Mouse (Mus musculus): ENCODE measurements at regions not wholly inside any gene's neighbourhood (a gene's known extent, or its start where the extent isn't known, plus 50 kb on each side); places are given as distances from the start of the nearest gene placed in this dataset.

DNA sequence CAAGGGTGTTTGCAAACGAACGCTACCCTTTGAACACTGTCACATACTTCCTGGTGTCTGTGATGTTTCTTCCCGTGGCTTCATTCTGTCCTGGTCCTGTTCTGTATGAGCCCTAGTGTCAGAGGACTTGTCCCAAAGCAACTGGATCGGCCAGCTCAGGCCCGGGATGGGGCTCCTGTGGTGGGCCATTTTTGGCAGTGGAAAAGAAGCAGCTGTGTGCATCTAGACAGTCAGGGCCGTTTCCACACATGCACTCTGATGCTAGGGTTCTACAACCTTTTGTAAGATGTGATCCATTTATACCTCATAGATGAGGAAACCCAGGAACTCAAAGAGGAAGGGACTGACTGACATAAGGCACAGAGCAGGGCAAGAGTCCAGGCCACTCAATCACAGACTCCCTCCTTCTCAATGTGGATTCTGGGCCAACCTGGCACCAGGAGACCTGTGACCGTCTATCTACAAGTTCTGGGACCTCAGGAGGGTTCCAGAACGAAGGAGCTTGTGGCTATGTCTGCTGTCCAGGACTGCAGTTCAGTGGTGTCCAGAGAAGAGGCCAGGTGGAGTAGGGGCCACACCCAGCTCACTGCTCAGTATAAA, 155.2 kb downstream of the Trim29 start:
- DNase-seq (ENCODE audit: extremely low read depth, low read depth, low spot score), result no peak

GRCm38 (mm10) chr9:43466883-43467282, 156.2 kb downstream of the Trim29 start:
- DNase-seq (ENCODE audit: extremely low read depth, low read depth, low spot score), result no peak

DNA sequence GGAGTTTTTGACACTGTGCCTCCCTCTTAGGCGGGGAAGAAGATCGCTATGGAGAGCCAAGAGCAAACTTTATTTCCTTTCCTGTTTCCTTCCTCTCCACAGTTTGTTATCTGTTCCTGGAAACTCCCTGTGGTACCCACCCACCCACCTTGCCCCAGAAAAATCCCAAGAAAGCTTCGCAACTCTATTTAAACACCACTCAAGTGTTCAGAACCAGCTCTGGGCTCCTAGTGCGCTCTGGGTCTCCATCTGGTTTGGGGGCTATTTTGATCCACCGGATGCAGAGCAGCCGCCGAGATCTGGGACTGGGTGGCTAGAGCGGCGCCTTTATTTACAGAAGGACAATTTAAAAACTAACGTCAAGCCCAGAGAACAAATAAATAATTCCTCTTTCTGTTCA, 158.6 kb downstream of the Trim29 start:
- DNase-seq (ENCODE audit: extremely low read depth, low read depth, low spot score), result no peak

DNA sequence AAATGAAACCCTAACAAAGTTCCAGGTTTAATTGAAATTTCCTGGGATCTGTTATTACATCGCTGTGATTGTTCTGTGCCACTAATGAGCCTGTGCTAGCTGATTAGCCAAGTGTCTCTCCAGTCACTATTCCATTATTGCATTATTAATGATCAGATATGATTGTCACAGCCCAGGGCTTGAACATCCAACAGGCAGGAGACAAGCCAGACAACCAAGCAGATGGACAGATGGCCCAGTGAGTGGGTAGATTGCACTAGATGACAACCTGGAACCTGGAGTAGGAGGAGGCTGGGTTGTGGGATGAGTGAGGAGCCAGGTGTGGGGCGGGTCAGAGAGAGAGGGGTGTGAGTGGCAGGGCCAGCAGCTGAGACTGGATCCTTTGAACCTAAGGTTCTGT, 161.6 kb downstream of the Trim29 start:
- no peak for DNase-seq (ENCODE audit: extremely low read depth, low read depth, low spot score)

- DNase-seq (ENCODE audit: extremely low read depth, low read depth, low spot score), result no peak
Observed at GRCm38 (mm10) chr9:43473164-43473563, 162.5 kb downstream of the Trim29 start.

- DNase-seq (ENCODE audit: extremely low read depth, low read depth, low spot score), result no peak
Observed at GRCm38 (mm10) chr9:43473601-43474302, 163.1 kb downstream of the Trim29 start.

DNA sequence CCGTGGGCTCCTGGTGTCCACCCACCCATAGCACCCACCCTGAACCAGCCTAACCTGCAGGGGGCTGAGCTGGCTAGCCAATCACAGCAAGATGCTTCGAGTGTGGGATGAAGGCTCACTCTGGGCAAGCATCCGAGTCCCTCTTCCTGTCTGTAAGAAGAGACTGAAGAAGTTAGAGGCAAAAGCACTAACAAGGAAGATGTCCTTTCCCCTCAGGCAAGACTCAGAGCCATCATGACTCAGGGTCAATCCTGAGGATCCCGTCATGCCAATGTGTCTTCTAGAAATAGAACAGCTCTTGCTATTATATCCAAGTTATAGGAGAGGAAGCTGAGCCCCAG, 163.6 kb downstream of the Trim29 start:
- DNase-seq (ENCODE audit: extremely low read depth, low read depth, low spot score), result no peak

- DNase-seq (ENCODE audit: extremely low read depth, low read depth, low spot score), result no peak
Observed at GRCm38 (mm10) chr9:43480826-43481591, 170.4 kb downstream of the Trim29 start.

DNA sequence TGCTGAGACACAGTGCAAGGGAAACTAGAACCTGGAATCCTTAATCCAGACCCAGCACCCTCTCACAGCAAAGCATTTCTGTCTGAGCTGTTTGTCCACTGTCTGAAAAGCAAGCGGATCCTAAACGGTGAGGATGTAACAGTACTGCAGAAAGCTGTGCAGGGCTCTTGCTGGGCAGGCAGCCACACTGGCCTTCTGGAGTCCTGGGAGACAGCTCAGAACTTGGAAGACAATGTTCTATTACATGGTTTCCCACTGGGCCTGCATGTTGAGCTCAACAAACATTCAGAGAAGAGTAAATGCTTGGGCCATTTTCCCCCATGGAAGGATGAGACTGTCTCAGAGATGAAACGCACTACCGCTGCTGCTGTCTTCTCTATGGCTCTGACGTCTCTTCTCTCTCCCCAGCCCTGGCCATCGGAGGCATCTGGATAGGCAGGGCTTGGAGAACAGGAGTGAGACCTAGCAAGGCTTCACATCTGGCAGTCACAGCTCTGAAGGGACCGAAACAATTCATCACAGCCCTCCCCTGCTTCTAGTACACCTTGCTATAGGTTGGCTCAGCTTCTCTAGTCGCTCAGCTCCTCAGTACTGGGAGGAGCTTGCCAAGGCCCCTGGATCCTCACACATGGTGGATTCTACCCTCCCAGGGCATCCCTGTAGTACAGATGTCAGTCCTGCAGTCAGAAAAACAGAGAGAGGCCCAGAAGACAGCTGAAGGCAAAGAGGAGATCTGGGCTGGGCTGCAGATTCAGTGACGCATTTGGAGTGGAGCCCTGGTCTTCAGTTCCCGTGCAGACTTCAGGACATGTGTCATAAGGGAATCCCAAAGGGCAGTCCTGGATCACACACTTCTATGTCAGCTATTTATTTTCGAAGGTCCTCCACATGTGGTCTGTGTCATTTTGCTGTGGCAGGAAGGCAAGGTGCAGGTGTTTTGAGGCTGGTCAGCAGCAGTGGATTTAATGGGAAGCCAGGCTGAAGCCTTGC, 171.7 kb downstream of the Trim29 start:
- no peak for DNase-seq (ENCODE audit: extremely low read depth, low read depth, low spot score)

GRCm38 (mm10) chr9:43483195-43483594, 172.5 kb downstream of the Trim29 start:
- DNase-seq (ENCODE audit: extremely low read depth, low read depth, low spot score), result no peak

GRCm38 (mm10) chr9:43483906-43484305, 173.3 kb downstream of the Trim29 start:
- no peak for DNase-seq (ENCODE audit: extremely low read depth, low read depth, low spot score)

DNA sequence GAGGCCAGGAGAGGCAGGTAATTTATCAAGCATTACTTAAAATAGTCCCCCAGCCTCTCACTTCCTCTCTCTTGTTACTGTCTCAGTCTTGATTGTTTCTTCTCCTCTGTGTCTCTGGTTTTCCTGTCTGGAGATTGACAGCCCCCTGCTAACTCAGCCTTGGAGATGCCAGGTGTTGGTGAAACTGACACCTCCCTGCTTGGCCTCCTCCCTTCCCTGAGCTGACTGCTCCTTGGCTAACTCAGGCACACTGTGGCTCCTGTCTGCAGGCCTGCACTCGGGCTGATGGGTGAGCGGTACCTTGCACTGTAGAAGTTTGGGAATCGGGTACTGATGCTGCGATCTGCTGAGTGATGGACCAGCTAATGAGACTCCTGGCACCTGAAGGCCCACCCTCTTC, 176.1 kb downstream of the Trim29 start:
- no peak for DNase-seq (ENCODE audit: extremely low read depth, low read depth, low spot score)

DNA sequence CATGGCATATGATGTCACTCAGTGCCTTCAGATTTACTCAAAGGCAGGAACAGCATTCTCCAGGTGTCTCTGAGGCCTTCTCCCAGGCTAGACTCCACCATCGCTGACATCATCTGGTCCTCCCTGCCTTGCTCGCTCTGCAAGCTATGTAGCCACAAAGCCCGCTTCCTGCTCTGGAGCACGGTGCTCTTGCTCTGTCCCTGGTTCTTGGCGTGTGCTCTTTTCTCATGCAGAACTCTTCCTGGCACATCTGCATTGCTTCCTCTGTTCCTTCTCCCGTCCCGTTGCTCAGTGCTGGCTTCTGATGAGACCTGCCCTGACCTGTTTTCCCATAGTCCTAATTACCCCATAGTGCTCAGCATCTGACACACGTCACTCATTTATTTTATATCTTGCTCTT, 178.6 kb downstream of the Trim29 start:
- no peak for DNase-seq (ENCODE audit: extremely low read depth, low read depth, low spot score)

- DNase-seq (ENCODE audit: extremely low read depth, low read depth, low spot score), result no peak
Observed at GRCm38 (mm10) chr9:43491024-43491751, 180.5 kb downstream of the Trim29 start.

GRCm38 (mm10) chr9:43492236-43493000, 181.8 kb downstream of the Trim29 start:
- DNase-seq (ENCODE audit: extremely low read depth, low read depth, low spot score), result no peak

DNA sequence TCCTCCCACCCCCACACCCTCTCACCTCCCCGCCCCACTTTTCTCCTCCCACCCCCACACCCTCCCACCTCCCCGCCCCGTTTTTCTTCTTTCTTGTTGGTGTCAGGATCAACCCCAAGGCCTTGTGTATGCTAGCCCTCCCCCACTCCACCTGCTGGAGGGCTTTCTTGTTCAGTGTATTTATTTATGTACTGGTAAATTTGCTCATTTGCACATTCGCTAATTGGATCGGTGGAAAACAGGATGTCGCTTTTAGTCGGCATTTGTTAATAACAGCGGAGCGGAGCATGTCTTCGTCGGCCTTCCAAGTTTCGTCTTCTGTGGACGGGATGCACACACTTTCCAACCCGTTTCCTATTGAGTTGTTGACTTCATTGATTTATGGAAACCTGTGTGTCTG, 187.9 kb downstream of the Trim29 start:
- no peak for DNase-seq (ENCODE audit: extremely low read depth, low read depth, low spot score)

DNA sequence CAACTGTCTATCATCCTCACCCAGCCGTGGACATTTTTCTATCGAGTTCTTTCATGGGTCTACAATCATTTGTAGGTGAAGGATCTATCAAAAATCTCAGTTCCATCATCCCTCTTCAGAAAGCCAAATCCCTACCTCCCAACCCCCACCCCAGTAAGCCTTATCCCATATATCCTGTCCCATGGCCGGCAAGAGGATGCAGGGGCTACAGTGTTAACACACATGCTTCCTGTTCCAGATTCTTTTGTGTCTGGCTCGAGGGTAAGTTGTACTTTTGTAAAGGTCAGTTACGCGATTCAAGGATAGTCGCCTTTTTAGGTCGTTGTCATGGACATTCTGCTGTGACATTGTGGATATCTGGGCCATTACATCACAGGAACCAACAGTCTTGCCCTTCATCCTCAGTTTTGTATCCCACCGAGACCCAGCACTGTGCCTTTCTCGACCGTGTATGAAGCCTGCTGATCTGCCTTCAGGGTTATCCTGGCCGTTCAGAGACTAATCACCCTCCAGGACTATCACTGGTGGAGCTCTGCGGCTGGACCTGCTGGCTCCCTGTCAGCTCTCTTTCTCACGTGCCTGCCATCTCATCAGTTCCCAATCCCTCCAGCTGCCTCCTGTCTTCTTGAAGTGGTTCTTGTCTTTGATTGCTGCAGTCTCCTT, 193.8 kb downstream of the Trim29 start:
- DNase-seq (ENCODE audit: extremely low read depth, low read depth, low spot score), result no peak

GRCm38 (mm10) chr9:43505856-43506255, 195.2 kb downstream of the Trim29 start:
- DNase-seq (ENCODE audit: extremely low read depth, low read depth, low spot score), result no peak

GRCm38 (mm10) chr9:43506276-43506675, 195.6 kb downstream of the Trim29 start:
- no peak for DNase-seq (ENCODE audit: extremely low read depth, low read depth, low spot score)

Measured in fat pad, adult 2 months (tissue).